Mouse (Mus musculus) limb, embryonic 13.5 days (tissue): ENCODE data around the gene Tmem237. TPM values are rescaled to one million over a fixed set of nuclear protein-coding genes. Genes with fewer than 3 reads are reported as not detected.

Experiments used
- ATAC-seq: fragments of 200-750 bp; cut with Nextera tagmentation; 2 replicates; pipeline ENCODE4 v1.8.0; 2017; ENCODE audit warnings: low read depth, moderate number of reproducible peaks, moderate TSS enrichment; ENCODE audit not compliant: low FRiP score
- H3K27ac ChIP-seq: fragments of 300-500 bp; sonication (generic); 2 replicates; pipeline ENCODE4 v1.5.1; 2015; ENCODE audit warnings: inconsistent platforms, mild to moderate bottlenecking, moderate library complexity
- H3K27me3 ChIP-seq: fragments of 300-500 bp; sonication (generic); 2 replicates; pipeline ENCODE4 v1.6.1; 2015; ENCODE audit warnings: mild to moderate bottlenecking, inconsistent platforms
- H3K36me3 ChIP-seq: fragments of 300-500 bp; sonication (generic); 2 replicates; pipeline ENCODE4 v1.6.1; 2015; ENCODE audit warnings: inconsistent platforms, mild to moderate bottlenecking, moderate library complexity
- H3K4me1 ChIP-seq: fragments of 300-500 bp; sonication (generic); 2 replicates; pipeline ENCODE4 v1.6.1; 2015; ENCODE audit warnings: inconsistent platforms
- H3K4me2 ChIP-seq: fragments of 300-500 bp; sonication (generic); replicated peaks from 2 replicates; pipeline ENCODE4 v1.6.1; 2015; ENCODE audit warnings: inconsistent platforms, mild to moderate bottlenecking, moderate library complexity
- H3K4me3 ChIP-seq: fragments of 300-500 bp; sonication (generic); 2 replicates; pipeline ENCODE4 v1.5.1; 2015; ENCODE audit warnings: moderate library complexity, mild to moderate bottlenecking, inconsistent platforms
- H3K9ac ChIP-seq: fragments of 300-500 bp; sonication (generic); 2 replicates; pipeline ENCODE4 v1.6.1; 2015; ENCODE audit warnings: mild to moderate bottlenecking, inconsistent platforms
- H3K9me3 ChIP-seq: fragments of 300-500 bp; sonication (generic); 2 replicates; pipeline ENCODE4 v1.6.1; 2016; ENCODE audit warnings: inconsistent platforms
- WGBS: fragments of 180-500 bp; shearing (Covaris S2); methylation state at CpG from one replicate; pipeline ENCODE4 v1.1.7; 2015; 5-methylcytosine and 5-hydroxymethylcytosine counted together
- polyA plus RNA-seq: library from polyadenylated mRNA; unstranded; fragments of >200 nt; fragmentation: Nextera tagmentation; extraction: Ambion mirVana; gene quantifications from 2 replicates; pipeline ENCODE4 v1.2.1, GENCODE M21; 2015

Tmem237 gene
- polyA plus RNA-seq, 1 experiment from 2014 or later: 32.8 TPM

GRCm38 (mm10) chr1:59158498-59158897, 38.3 kb upstream of the Tmem237 start:
- Histone ChIP-seq H3K4me3 (no peak overlapping the region), H3K27me3 (no peaks in the 10 kb centered on the region), H3K4me2 (no peak overlapping the region), H3K27ac (no peak overlapping the region), H3K36me3 (peaks cover 8% of the 10 kb centered on the region; the same call in 1 of the 2 replicates), H3K4me1 (peaks cover 11% of the 10 kb centered on the region; the same call in 1 of the 2 replicates), H3K9ac (no peak overlapping the region), H3K9me3 (no peaks in the 10 kb centered on the region)
- WGBS: 87% methylated on average over 7 of the region's 7 CpGs
- no peak for ATAC-seq

GRCm38 (mm10) chr1:59157846-59158245, 37.6 kb upstream of the Tmem237 start:
- Histone ChIP-seq H3K36me3 (0 out of 2 replicates have a peak, but pooled peaks cover 1% of the 10 kb centered on the region), H3K9me3 (no peaks in the 10 kb centered on the region), H3K27me3 (no peaks in the 10 kb centered on the region), H3K4me1 (peaks cover 8% of the 10 kb centered on the region; the same call in 1 of the 2 replicates), H3K9ac (no peak overlapping the region), H3K4me3 (no peak overlapping the region), H3K4me2 (no peak overlapping the region), H3K27ac (no peak overlapping the region)
- 83% methylated on average over 4 of the region's 4 CpGs for WGBS
- no peak for ATAC-seq

GRCm38 (mm10) chr1:59152346-59152745, 32.1 kb upstream of the Tmem237 start:
- Histone ChIP-seq H3K36me3 (no peaks in the 10 kb centered on the region), H3K4me1 (no peaks in the 10 kb centered on the region), H3K4me3 (no peak overlapping the region), H3K27ac (no peak overlapping the region), H3K9ac (no peak overlapping the region), H3K9me3 (no peaks in the 10 kb centered on the region), H3K4me2 (no peak overlapping the region), H3K27me3 (no peaks in the 10 kb centered on the region)
- ATAC-seq: no peak
- 81% methylated on average over 4 of the region's 4 CpGs for WGBS

GRCm38 (mm10) chr1:59150542-59150941, 30.3 kb upstream of the Tmem237 start:
- 71% methylated on average over 5 of the region's 5 CpGs for WGBS
- H3K27me3 ChIP-seq: no peaks in the 10 kb centered on the region

GRCm38 (mm10) chr1:59144543-59144942, 24.3 kb upstream of the Tmem237 start:
- H3K9me3 ChIP-seq: no peaks in the 10 kb centered on the region
- H3K27me3 ChIP-seq: no peaks in the 10 kb centered on the region
- ATAC-seq: no peak
- H3K9ac ChIP-seq: no peak overlapping the region
- no peak overlapping the region for H3K4me3 ChIP-seq
- no peaks in the 10 kb centered on the region for H3K36me3 ChIP-seq
- 78% methylated on average over 10 of the region's 10 CpGs for WGBS
- H3K4me2 ChIP-seq: no peak overlapping the region
- H3K4me1 ChIP-seq: no peaks in the 10 kb centered on the region
- no peak overlapping the region for H3K27ac ChIP-seq

More at GRCm38 (mm10) chr1:59150542-59150941, 30.3 kb upstream of the Tmem237 start:
- Histone ChIP-seq H3K9me3 (no peaks in the 10 kb centered on the region), H3K27ac (no peak overlapping the region), H3K4me1 (no peaks in the 10 kb centered on the region), H3K4me2 (no peak overlapping the region), H3K9ac (no peak overlapping the region), H3K4me3 (no peak overlapping the region), H3K36me3 (no peaks in the 10 kb centered on the region)
- no peak for ATAC-seq

- Histone ChIP-seq H3K36me3 (no peaks in the 10 kb centered on the region), H3K27me3 (no peaks in the 10 kb centered on the region), H3K4me2 (no peak overlapping the region), H3K9me3 (no peaks in the 10 kb centered on the region), H3K27ac (no peak overlapping the region), H3K9ac (no peak overlapping the region), H3K4me3 (no peak overlapping the region), H3K4me1 (no peaks in the 10 kb centered on the region)
- no peak for ATAC-seq
Measured at GRCm38 (mm10) chr1:59142809-59143208, 22.6 kb upstream of the Tmem237 start.

- no peak for ATAC-seq
- H3K9me3 ChIP-seq: no peaks in the 10 kb centered on the region
- 80% methylated on average over 5 of the region's 5 CpGs for WGBS
- H3K27me3 ChIP-seq: no peaks in the 10 kb centered on the region
- H3K27ac ChIP-seq: no peak overlapping the region
- no peak overlapping the region for H3K9ac ChIP-seq
- no peaks in the 10 kb centered on the region for H3K36me3 ChIP-seq
- no peak overlapping the region for H3K4me2 ChIP-seq
- H3K4me1 ChIP-seq: no peaks in the 10 kb centered on the region
- H3K4me3 ChIP-seq: no peak overlapping the region
Measured at GRCm38 (mm10) chr1:59134419-59134818, 14.2 kb upstream of the Tmem237 start.

GRCm38 (mm10) chr1:59128879-59129278, 8.7 kb upstream of the Tmem237 start:
- 73% methylated on average over 7 of the region's 7 CpGs for WGBS
- no peak overlapping the region for H3K4me2 ChIP-seq
- no peak for ATAC-seq
- H3K4me3 ChIP-seq: no peak overlapping the region
- H3K9me3 ChIP-seq: no peaks in the 10 kb centered on the region
- H3K27me3 ChIP-seq: no peaks in the 10 kb centered on the region
- no peak overlapping the region for H3K9ac ChIP-seq
- H3K36me3 ChIP-seq: no peaks in the 10 kb centered on the region
- no peaks in the 10 kb centered on the region for H3K4me1 ChIP-seq
- H3K27ac ChIP-seq: no peak overlapping the region

- ATAC-seq: no peak
- no peak overlapping the region for H3K27ac ChIP-seq
- no peaks in the 10 kb centered on the region; the same call in 1 of the 2 replicates for H3K4me1 ChIP-seq
- H3K4me3 ChIP-seq: no peak overlapping the region
- H3K4me2 ChIP-seq: no peak overlapping the region
- H3K27me3 ChIP-seq: no peaks in the 10 kb centered on the region
- H3K9ac ChIP-seq: no peak overlapping the region
- H3K9me3 ChIP-seq: no peaks in the 10 kb centered on the region
- H3K36me3 ChIP-seq: no peaks in the 10 kb centered on the region
- 76% methylated on average over 5 of the region's 5 CpGs for WGBS
Measured at GRCm38 (mm10) chr1:59125558-59125957, 5.3 kb upstream of the Tmem237 start.

GRCm38 (mm10) chr1:59110524-59110923, 9.7 kb downstream of the Tmem237 start:
- WGBS: 77% methylated on average over 8 of the region's 8 CpGs
- Histone ChIP-seq H3K27ac (no peak overlapping the region), H3K27me3 (no peaks in the 10 kb centered on the region), H3K4me1 (no peaks in the 10 kb centered on the region), H3K9me3 (no peaks in the 10 kb centered on the region), H3K4me2 (no peak overlapping the region), H3K9ac (no peak overlapping the region), H3K36me3 (peaks cover 52% of the 10 kb centered on the region), H3K4me3 (no peak overlapping the region)
- no peak for ATAC-seq

GRCm38 (mm10) chr1:59102071-59102470, 18.1 kb downstream of the Tmem237 start:
- WGBS: 95% methylated on average over 6 of the region's 6 CpGs
- H3K27me3 ChIP-seq: no peaks in the 10 kb centered on the region
- H3K9ac ChIP-seq: no peak overlapping the region
- H3K4me1 ChIP-seq: no peaks in the 10 kb centered on the region
- H3K9me3 ChIP-seq: no peaks in the 10 kb centered on the region
- no peak overlapping the region for H3K27ac ChIP-seq
- no peak overlapping the region for H3K4me3 ChIP-seq
- H3K4me2 ChIP-seq: no peak overlapping the region
- H3K36me3 ChIP-seq: peaks cover 40% of the 10 kb centered on the region
- no peak for ATAC-seq

GRCm38 (mm10) chr1:59101020-59101419, 19.2 kb downstream of the Tmem237 start:
- 88% methylated on average over 5 of the region's 5 CpGs for WGBS
- Histone ChIP-seq H3K4me1 (no peaks in the 10 kb centered on the region), H3K4me3 (no peak overlapping the region), H3K36me3 (peaks cover 35% of the 10 kb centered on the region), H3K27me3 (no peaks in the 10 kb centered on the region), H3K27ac (no peak overlapping the region), H3K9ac (no peak overlapping the region), H3K9me3 (no peaks in the 10 kb centered on the region), H3K4me2 (no peak overlapping the region)
- no peak for ATAC-seq

GRCm38 (mm10) chr1:59094705-59095104, 25.5 kb downstream of the Tmem237 start, which contains the start of gene C2cd6:
Gene C2cd6 (minus strand): TSS chr1:59094900.
- Histone ChIP-seq H3K27me3 (no peaks in the 10 kb centered on the region), H3K9me3 (no peaks in the 10 kb centered on the region), H3K4me3 (no peak within 1 kb of the TSS), H3K9ac (no peak within 1 kb of the TSS), H3K36me3 (0 out of 2 replicates have a peak, but pooled peaks cover 4% of the 10 kb centered on the region), H3K4me1 (no peaks in the 10 kb centered on the region), H3K4me2 (no peak within 1 kb of the TSS), H3K27ac (no peak within 1 kb of the TSS)
- ATAC-seq: no peak
- WGBS: 92% methylated on average over 19 of the region's 19 CpGs
